Mouse (Mus musculus): ENCODE data around the gene Olfr282.

DNA sequence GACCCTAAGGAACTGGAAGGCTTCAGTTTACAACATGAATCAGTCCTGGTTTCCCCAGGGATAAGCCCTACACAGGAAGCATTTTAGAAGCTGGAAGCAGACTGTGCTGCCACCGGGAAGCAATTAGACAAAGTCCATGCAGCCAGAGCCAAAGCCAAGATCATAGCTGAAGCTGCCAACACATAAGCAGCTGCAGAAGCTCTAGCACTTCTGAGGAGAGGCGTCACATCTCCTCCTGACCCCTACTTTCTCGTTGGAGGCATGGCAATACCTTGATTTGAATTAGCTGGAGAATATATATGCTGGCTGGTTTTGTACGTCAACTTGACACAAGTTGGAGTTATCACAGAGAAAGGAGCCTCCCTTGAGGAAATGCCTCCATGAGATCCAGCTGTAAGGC, 10.1 kb upstream of the Olfr282 start:
- TF ChIP-seq CTCF (IDR thresholded peaks at IDR 0.05) (no peak), POLR2A (IDR thresholded peaks at IDR 0.05; ENCODE audit: insufficient read depth, low read depth, low read length) (no peak)

Measured in heart, adult 2 months (tissue).